Mouse (Mus musculus): ENCODE results near the gene Cntrl.

The Cntrl gene

DNA sequence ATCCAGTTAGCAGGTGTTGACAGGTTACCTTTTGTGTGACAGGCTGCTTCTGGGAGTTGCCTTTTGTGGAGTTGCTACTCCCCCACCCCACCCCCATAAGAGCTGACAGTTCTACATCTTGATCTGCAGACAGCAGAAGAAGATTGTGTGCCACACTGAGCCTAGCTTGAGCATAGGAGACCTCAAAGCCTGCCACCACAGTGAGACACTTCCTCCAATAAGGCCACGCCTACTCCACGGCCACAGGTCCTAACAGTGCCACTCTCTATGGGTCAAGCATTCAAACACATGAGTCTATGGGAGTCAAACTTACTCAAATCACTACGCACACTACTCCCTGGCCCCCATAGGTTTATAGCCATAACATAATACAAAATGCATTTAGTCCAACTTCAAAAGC, 109.4 kb downstream of the Cntrl start:
- no peak for DNase-seq (ENCODE audit: low read depth, low spot score)

DNA sequence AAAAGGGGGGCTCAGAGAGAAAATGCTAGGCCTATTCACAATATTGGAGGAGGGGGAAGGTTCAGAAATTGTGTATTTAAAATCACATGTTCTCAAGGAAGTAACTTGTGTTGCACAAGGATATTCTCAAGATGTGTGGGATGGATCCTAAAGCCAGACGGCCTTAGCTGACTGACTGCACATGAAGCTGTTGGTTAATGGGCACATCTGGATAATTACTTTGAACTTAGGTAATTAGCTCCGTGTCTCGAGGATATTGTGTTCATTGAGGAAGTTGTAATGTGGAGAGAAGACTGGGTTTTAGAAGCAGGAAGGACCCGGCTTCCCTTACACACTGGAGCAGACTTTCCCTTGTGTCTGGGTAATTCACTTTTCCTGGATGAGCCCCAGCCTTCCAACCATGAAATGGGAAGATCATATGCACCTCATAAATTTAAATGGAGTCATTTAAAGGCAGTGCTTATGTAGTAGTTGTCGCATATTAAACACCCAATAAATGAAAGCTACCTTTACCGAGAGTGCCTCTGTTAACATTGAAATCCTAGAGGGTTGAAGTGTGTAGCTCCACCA, 113.6 kb downstream of the Cntrl start:
- no peak for DNase-seq (ENCODE audit: low read depth, low spot score)

DNA sequence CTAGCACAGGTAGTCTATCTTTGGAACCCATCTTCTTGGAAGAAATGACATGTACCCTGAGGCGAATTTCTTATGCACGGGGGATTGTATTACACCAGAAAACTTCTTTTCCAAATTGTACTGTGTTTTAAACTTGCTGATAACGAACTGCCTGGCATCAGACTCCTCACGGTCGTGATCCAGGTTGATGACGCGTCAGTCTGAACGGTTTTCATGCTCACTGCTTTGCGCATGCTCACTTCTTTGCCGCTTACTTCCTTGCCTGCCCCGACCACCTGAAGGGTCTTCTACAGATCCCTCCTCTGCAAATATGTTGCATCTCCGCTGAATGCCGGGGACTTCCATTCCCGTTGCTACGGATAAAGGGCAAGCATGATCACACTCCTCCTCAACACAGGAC, 115.0 kb downstream of the Cntrl start:
- DNase-seq (ENCODE audit: low read depth, low spot score) = no peak

GRCm38 (mm10) chr2:35228145-35228544, 118.9 kb downstream of the Cntrl start:
- no peak for DNase-seq (ENCODE audit: low read depth, low spot score)
